Mouse (Mus musculus): ENCODE results near the gene Tead2.

- TF ChIP-seq EP300 (IDR thresholded peaks at IDR 0.05; ENCODE audit: insufficient read depth, low read depth, low read length) (peak; percentile 68), POLR2A (IDR thresholded peaks at IDR 0.05; ENCODE audit: insufficient read depth, low read length) (no peak)
Measured at GRCm38 (mm10) chr7:45216442-45217183, 1.1 kb downstream of the Tead2 start.
